Mouse (Mus musculus): ENCODE data around the gene Rad23a. TPM values are rescaled to one million over a fixed set of nuclear protein-coding genes. Genes with fewer than 3 reads are reported as not detected.

Rad23a gene
- total and polyA plus RNA-seq, 3 experiments: 62.6 to 155 TPM; not detected in 1

DNA sequence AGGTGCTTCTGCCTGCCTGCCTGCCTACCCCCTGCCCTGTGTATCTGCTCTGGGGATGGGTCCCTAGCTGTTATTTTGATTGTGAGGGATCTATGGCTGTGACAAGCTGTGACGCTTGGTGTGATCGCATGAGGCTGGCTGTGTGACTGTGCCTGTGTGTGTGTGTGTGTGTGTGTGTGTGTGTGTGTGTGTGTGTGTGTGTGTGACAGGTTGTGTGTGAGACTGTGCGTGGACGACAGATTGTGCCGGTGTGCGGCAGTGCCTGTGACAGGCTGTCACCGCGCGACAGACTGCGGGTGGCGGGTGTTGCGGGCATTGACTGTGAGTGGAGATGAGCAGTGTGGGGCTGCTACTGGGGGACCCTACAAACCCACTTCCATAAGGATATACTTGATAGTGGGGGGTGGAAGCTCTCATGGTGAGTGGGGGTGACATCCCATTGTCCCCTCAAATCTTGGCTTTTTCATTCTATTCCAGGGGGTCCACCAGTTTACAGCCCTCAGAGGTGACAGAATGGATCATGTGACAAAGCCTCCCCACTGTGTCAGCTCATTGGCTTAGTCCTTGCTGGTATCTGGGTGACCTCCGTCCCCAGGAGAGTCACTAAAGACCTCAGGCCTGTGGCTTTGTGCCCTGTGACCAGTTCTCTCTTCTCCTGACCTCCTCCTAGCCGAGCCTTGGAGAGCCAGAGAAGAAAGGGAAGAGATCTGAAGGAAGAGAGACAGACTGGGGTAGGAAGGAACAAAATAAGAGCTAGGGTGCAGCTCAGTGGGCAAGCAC, 52.8 kb downstream of the Rad23a start:
- no peak for DNase-seq (ENCODE audit: low read depth, low spot score)
- peaks cover 14% of the 10 kb centered on the region; the same call in 1 of the 2 replicates for H3K79me2 ChIP-seq (ENCODE audit: control insufficient read depth, insufficient read depth, low read length, poor library complexity)
- no peaks in the 10 kb centered on the region for H3K9me3 ChIP-seq (replicated peaks; ENCODE audit: insufficient read depth, low read length)
- H3K4me1 ChIP-seq (ENCODE audit: control insufficient read depth in 1 of 2, insufficient read depth in 2 of 2, low read length in 2 of 2): no peaks in the 10 kb centered on the region
- H3K27ac ChIP-seq (ENCODE audit: control insufficient read depth, low read depth, low read length): no peak overlapping the region
- TF ChIP-seq POLR2AphosphoS2 (IDR thresholded peaks at IDR 0.05; ENCODE audit: low read length) (no peak), RCOR1 (IDR thresholded peaks at IDR 0.05; ENCODE audit: low read depth, low read length) (no peak), BHLHE40 (IDR thresholded peaks at IDR 0.05; ENCODE audit: borderline replicate concordance, low read depth, low read length) (no peak), JUND (IDR thresholded peaks at IDR 0.05; ENCODE audit: low read depth, low read length) (no peak), USF2 (IDR thresholded peaks at IDR 0.05; ENCODE audit: borderline replicate concordance in 1 of 2, insufficient read depth in 1 of 2, low read depth in 1 of 2, low read length in 2 of 2) (no peak), RAD21 (IDR thresholded peaks at IDR 0.05; ENCODE audit: low read depth, low read length) (no peak), TAL1 (IDR thresholded peaks at IDR 0.05; ENCODE audit: low read length) (no peak), HCFC1 (IDR thresholded peaks at IDR 0.05; ENCODE audit: low read depth, low read length) (no peak), USF1 (IDR thresholded peaks at IDR 0.05; ENCODE audit: low read depth, low read length) (no peak), MAZ (IDR thresholded peaks at IDR 0.05; ENCODE audit: low read depth, low read length) (no peak), EP300 (IDR thresholded peaks at IDR 0.05; ENCODE audit: low read depth in 1 of 2, low read length in 2 of 2) (no peak), POLR2A (IDR thresholded peaks at IDR 0.05; ENCODE audit: control insufficient read depth in 1 of 2, insufficient read depth in 1 of 2, low read depth in 1 of 2, low read length in 2 of 2, poor library complexity in 1 of 2) (no peak), MEF2A (IDR thresholded peaks at IDR 0.05; ENCODE audit: extremely low read depth, insufficient replicate concordance, low read depth, low read length, poor library complexity, severe bottlenecking) (no peak)
- H3K9ac ChIP-seq (ENCODE audit: control insufficient read depth, low read depth, low read length, poor library complexity, severe bottlenecking): no peak overlapping the region
- H3K36me3 ChIP-seq (ENCODE audit: control insufficient read depth in 1 of 2, insufficient read depth in 2 of 2, low read length in 2 of 2): no peaks in the 10 kb centered on the region
- no peak overlapping the region for H3K4me3 ChIP-seq (ENCODE audit: control insufficient read depth in 1 of 2, insufficient read depth in 1 of 2, low read depth in 2 of 2, low read length in 2 of 2)
- H3K27me3 ChIP-seq (ENCODE audit: control insufficient read depth in 1 of 2, insufficient read depth in 2 of 2, low read length in 2 of 2): no peaks in the 10 kb centered on the region

DNA sequence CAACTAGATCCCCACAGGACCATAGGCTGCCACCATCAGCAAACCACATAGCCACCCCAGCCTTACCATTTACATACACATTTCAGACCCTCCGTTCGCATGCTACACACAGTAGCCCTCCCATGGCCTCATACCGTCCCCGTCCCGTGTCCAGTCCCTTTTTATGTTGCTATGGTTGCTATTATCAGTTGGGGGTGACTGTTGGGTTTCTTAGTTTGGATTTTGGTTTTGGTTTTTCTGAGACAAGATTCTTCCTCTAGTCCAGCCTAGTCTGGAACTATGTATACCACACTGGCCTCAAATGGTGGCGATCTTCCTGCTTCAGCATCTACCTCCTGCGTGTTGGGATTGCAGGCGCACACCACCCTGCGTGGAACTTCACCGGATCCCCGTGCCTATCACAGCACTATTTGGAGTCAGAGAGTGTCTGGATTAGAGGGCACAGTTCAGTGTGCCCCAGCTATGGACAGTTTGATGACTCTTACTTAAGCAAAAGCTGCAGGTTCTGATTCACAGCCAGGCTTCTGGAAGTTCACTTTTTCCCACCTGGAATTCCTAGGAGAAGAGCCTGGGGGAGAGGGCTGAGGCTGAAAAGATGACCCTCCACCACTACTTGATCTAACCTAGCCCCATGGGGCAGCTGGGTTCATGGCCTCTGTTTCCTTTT, 53.5 kb downstream of the Rad23a start:
- Histone ChIP-seq H3K9me3 (replicated peaks; ENCODE audit: insufficient read depth, low read length) (no peaks in the 10 kb centered on the region), H3K27me3 (ENCODE audit: control insufficient read depth in 1 of 2, insufficient read depth in 2 of 2, low read length in 2 of 2) (no peaks in the 10 kb centered on the region), H3K36me3 (ENCODE audit: control insufficient read depth in 1 of 2, insufficient read depth in 2 of 2, low read length in 2 of 2) (no peaks in the 10 kb centered on the region), H3K27ac (ENCODE audit: control insufficient read depth, low read depth, low read length) (no peak overlapping the region), H3K79me2 (ENCODE audit: control insufficient read depth, insufficient read depth, low read length, poor library complexity) (peaks cover 11% of the 10 kb centered on the region; the same call in 1 of the 2 replicates), H3K4me1 (ENCODE audit: control insufficient read depth in 1 of 2, insufficient read depth in 2 of 2, low read length in 2 of 2) (no peaks in the 10 kb centered on the region), H3K9ac (ENCODE audit: control insufficient read depth, low read depth, low read length, poor library complexity, severe bottlenecking) (no peak overlapping the region), H3K4me3 (ENCODE audit: control insufficient read depth in 1 of 2, insufficient read depth in 1 of 2, low read depth in 2 of 2, low read length in 2 of 2) (no peak overlapping the region)
- no peak for DNase-seq (ENCODE audit: low read depth, low spot score)
- TF ChIP-seq NRF1 (IDR thresholded peaks at IDR 0.05; ENCODE audit: insufficient read depth, low read depth, low read length, poor library complexity, severe bottlenecking) (no peak), ELF1 (IDR thresholded peaks at IDR 0.05; ENCODE audit: low read depth, low read length) (no peak), MYC (IDR thresholded peaks at IDR 0.05; ENCODE audit: low read depth, low read length) (no peak)
